Mouse (Mus musculus): ENCODE results near the gene Zbed6. TPM values are rescaled to one million over a fixed set of nuclear protein-coding genes. Genes with fewer than 3 reads are reported as not detected.

The Zbed6 gene
- polyA plus RNA-seq, 1 experiment from 2014 or later = not detected

GRCm38 (mm10) chr1:133658878-133659277, 1.8 kb downstream of the Zbed6 start:
- Histone ChIP-seq H3K4me1 (peaks cover 33% of the 10 kb centered on the region), H3K27me3 (no peaks in the 10 kb centered on the region), H3K4me3 (no peak overlapping the region), H3K27ac (no peak overlapping the region), H3K4me2 (replicated peaks) (peak overlapping the region; percentile 89; the same call in 1 of the 2 replicates), H3K9me3 (no peaks in the 10 kb centered on the region), H3K36me3 (peaks cover 24% of the 10 kb centered on the region), H3K9ac (no peak overlapping the region)
- WGBS = 79% methylated on average over 3 of the region's 3 CpGs
- ATAC-seq (ENCODE audit: insufficient number of reproducible peaks, insufficient read depth, low FRiP score, low TSS enrichment) = no peak

GRCm38 (mm10) chr1:133656811-133657210, 3.9 kb downstream of the Zbed6 start:
- H3K4me3 ChIP-seq = no peak overlapping the region
- H3K27me3 ChIP-seq = no peaks in the 10 kb centered on the region
- H3K4me2 ChIP-seq (replicated peaks) = no peak overlapping the region
- WGBS = 70% methylated on average over 5 of the region's 5 CpGs
- no peaks in the 10 kb centered on the region for H3K9me3 ChIP-seq
- H3K9ac ChIP-seq = no peak overlapping the region
- ATAC-seq (ENCODE audit: insufficient number of reproducible peaks, insufficient read depth, low FRiP score, low TSS enrichment) = no peak
- 0 out of 2 replicates have a peak overlapping the region, but pooled peaks have one; percentile 36 for H3K27ac ChIP-seq
- H3K36me3 ChIP-seq = peaks cover 27% of the 10 kb centered on the region
- H3K4me1 ChIP-seq = peaks cover 33% of the 10 kb centered on the region

- Histone ChIP-seq H3K36me3 (peaks cover 29% of the 10 kb centered on the region), H3K9ac (no peak overlapping the region), H3K4me3 (no peak overlapping the region), H3K27ac (no peak overlapping the region), H3K4me1 (peaks cover 14% of the 10 kb centered on the region; the same call in 1 of the 2 replicates), H3K4me2 (replicated peaks) (no peak overlapping the region), H3K9me3 (no peaks in the 10 kb centered on the region), H3K27me3 (no peaks in the 10 kb centered on the region)
- no peak for ATAC-seq (ENCODE audit: insufficient number of reproducible peaks, insufficient read depth, low FRiP score, low TSS enrichment)
- WGBS = 94% methylated on average over 1 of the region's 1 CpGs
Observed at GRCm38 (mm10) chr1:133653033-133653432, 7.7 kb downstream of the Zbed6 start.

- 95% methylated on average over 7 of the region's 7 CpGs for WGBS
- no peaks in the 10 kb centered on the region for H3K4me1 ChIP-seq
- no peak overlapping the region for H3K9ac ChIP-seq
- H3K4me2 ChIP-seq (replicated peaks) = no peak overlapping the region
- no peak overlapping the region for H3K27ac ChIP-seq
- ATAC-seq (ENCODE audit: insufficient number of reproducible peaks, insufficient read depth, low FRiP score, low TSS enrichment) = no peak
- H3K4me3 ChIP-seq = no peak overlapping the region
- peaks cover 32% of the 10 kb centered on the region for H3K36me3 ChIP-seq
- H3K9me3 ChIP-seq = no peaks in the 10 kb centered on the region
- H3K27me3 ChIP-seq = no peaks in the 10 kb centered on the region
Observed at GRCm38 (mm10) chr1:133650288-133651055, 10.2 kb downstream of the Zbed6 start.

- Histone ChIP-seq H3K36me3 (peaks cover 66% of the 10 kb centered on the region), H3K4me2 (replicated peaks) (no peak overlapping the region), H3K27ac (no peak overlapping the region), H3K9me3 (no peaks in the 10 kb centered on the region), H3K27me3 (no peaks in the 10 kb centered on the region), H3K9ac (no peak overlapping the region), H3K4me1 (no peaks in the 10 kb centered on the region), H3K4me3 (no peak overlapping the region)
- ATAC-seq (ENCODE audit: insufficient number of reproducible peaks, insufficient read depth, low FRiP score, low TSS enrichment) = no peak
- WGBS = 92% methylated on average over 5 of the region's 5 CpGs
Observed at GRCm38 (mm10) chr1:133645652-133646051, 15.0 kb downstream of the Zbed6 start.

- no peak for ATAC-seq (ENCODE audit: insufficient number of reproducible peaks, insufficient read depth, low FRiP score, low TSS enrichment)
- H3K36me3 ChIP-seq = peaks cover 92% of the 10 kb centered on the region
- WGBS = 93% methylated on average over 2 of the region's 2 CpGs
Observed at GRCm38 (mm10) chr1:133641163-133641562, 19.5 kb downstream of the Zbed6 start.

GRCm38 (mm10) chr1:133638517-133638916, 22.2 kb downstream of the Zbed6 start:
- Histone ChIP-seq H3K4me1 (no peaks in the 10 kb centered on the region), H3K36me3 (peaks cover 87% of the 10 kb centered on the region), H3K4me2 (replicated peaks) (no peak overlapping the region), H3K27me3 (no peaks in the 10 kb centered on the region), H3K27ac (no peak overlapping the region), H3K9me3 (no peaks in the 10 kb centered on the region), H3K4me3 (no peak overlapping the region), H3K9ac (no peak overlapping the region)
- ATAC-seq (ENCODE audit: insufficient number of reproducible peaks, insufficient read depth, low FRiP score, low TSS enrichment) = no peak
- 88% methylated on average over 6 of the region's 6 CpGs for WGBS

More at GRCm38 (mm10) chr1:133641163-133641562, 19.5 kb downstream of the Zbed6 start:
- no peak overlapping the region for H3K27ac ChIP-seq
- H3K9me3 ChIP-seq = no peaks in the 10 kb centered on the region
- no peaks in the 10 kb centered on the region for H3K27me3 ChIP-seq
- no peaks in the 10 kb centered on the region for H3K4me1 ChIP-seq
- no peak overlapping the region for H3K4me2 ChIP-seq (replicated peaks)
- H3K4me3 ChIP-seq = no peak overlapping the region
- H3K9ac ChIP-seq = no peak overlapping the region

- WGBS = 90% methylated on average over 2 of the region's 2 CpGs
- Histone ChIP-seq H3K4me2 (replicated peaks) (no peak overlapping the region), H3K27me3 (no peaks in the 10 kb centered on the region), H3K36me3 (peaks cover 73% of the 10 kb centered on the region), H3K9ac (no peak overlapping the region), H3K4me1 (no peaks in the 10 kb centered on the region), H3K4me3 (no peak overlapping the region), H3K27ac (no peak overlapping the region), H3K9me3 (no peaks in the 10 kb centered on the region)
- ATAC-seq (ENCODE audit: insufficient number of reproducible peaks, insufficient read depth, low FRiP score, low TSS enrichment) = no peak
Observed at GRCm38 (mm10) chr1:133632168-133632567, 28.5 kb downstream of the Zbed6 start.

- Histone ChIP-seq H3K27ac (no peak overlapping the region), H3K36me3 (peaks cover 73% of the 10 kb centered on the region), H3K4me3 (no peak overlapping the region), H3K9ac (no peak overlapping the region), H3K4me2 (replicated peaks) (no peak overlapping the region), H3K9me3 (no peaks in the 10 kb centered on the region), H3K4me1 (no peaks in the 10 kb centered on the region), H3K27me3 (no peaks in the 10 kb centered on the region)
- ATAC-seq (ENCODE audit: insufficient number of reproducible peaks, insufficient read depth, low FRiP score, low TSS enrichment) = no peak
- WGBS = 75% methylated on average over 2 of the region's 2 CpGs
Observed at GRCm38 (mm10) chr1:133625052-133625451, 35.6 kb downstream of the Zbed6 start.

GRCm38 (mm10) chr1:133618311-133618710, 42.4 kb downstream of the Zbed6 start:
- Histone ChIP-seq H3K4me1 (no peaks in the 10 kb centered on the region), H3K27me3 (no peaks in the 10 kb centered on the region), H3K4me3 (no peak overlapping the region), H3K9ac (no peak overlapping the region), H3K4me2 (replicated peaks) (no peak overlapping the region), H3K9me3 (no peaks in the 10 kb centered on the region), H3K27ac (no peak overlapping the region), H3K36me3 (peaks cover 47% of the 10 kb centered on the region)
- ATAC-seq (ENCODE audit: insufficient number of reproducible peaks, insufficient read depth, low FRiP score, low TSS enrichment) = no peak
- WGBS = 87% methylated on average over 8 of the region's 8 CpGs

GRCm38 (mm10) chr1:133617908-133618307, 42.8 kb downstream of the Zbed6 start:
- Histone ChIP-seq H3K4me3 (no peak overlapping the region), H3K9ac (no peak overlapping the region), H3K4me1 (no peaks in the 10 kb centered on the region), H3K9me3 (no peaks in the 10 kb centered on the region), H3K4me2 (replicated peaks) (no peak overlapping the region), H3K27ac (no peak overlapping the region), H3K36me3 (peaks cover 43% of the 10 kb centered on the region), H3K27me3 (no peaks in the 10 kb centered on the region)
- 60% methylated on average over 2 of the region's 2 CpGs for WGBS
- no peak for ATAC-seq (ENCODE audit: insufficient number of reproducible peaks, insufficient read depth, low FRiP score, low TSS enrichment)

GRCm38 (mm10) chr1:133613817-133614216, 46.9 kb downstream of the Zbed6 start:
- H3K36me3 ChIP-seq = peaks cover 16% of the 10 kb centered on the region; the same call in 1 of the 2 replicates
- no peaks in the 10 kb centered on the region for H3K9me3 ChIP-seq
- H3K9ac ChIP-seq = no peak overlapping the region
- no peak for ATAC-seq (ENCODE audit: insufficient number of reproducible peaks, insufficient read depth, low FRiP score, low TSS enrichment)
- 0 out of 2 replicates have a peak, but pooled peaks cover 2% of the 10 kb centered on the region for H3K4me1 ChIP-seq
- H3K27ac ChIP-seq = no peak overlapping the region
- no peaks in the 10 kb centered on the region for H3K27me3 ChIP-seq
- 73% methylated on average over 3 of the region's 3 CpGs for WGBS
- no peak overlapping the region for H3K4me3 ChIP-seq
- H3K4me2 ChIP-seq (replicated peaks) = no peak overlapping the region
